Mouse (Mus musculus) embryonic facial prominence, embryonic 11.5 days (tissue): ENCODE results near the gene Cox19. TPM values are rescaled to one million over a fixed set of nuclear protein-coding genes. Genes with fewer than 3 reads are reported as not detected.
A peak's percentile ranks its signal among the peaks of the same experiment; 100 is the strongest.

Experiments
- ATAC-seq: fragments of 200-750 bp; cut with Nextera tagmentation; replicated peaks from 2 replicates; pipeline ENCODE4 v1.8.0; 2017; ENCODE audit warnings: low read depth; ENCODE audit not compliant: insufficient number of reproducible peaks, low FRiP score, low TSS enrichment
- DNase-seq: peaks from one replicate; pipeline ENCODE4 v3.0.0-alpha.2; 2015; ENCODE audit warnings: low spot score
- H3K27ac ChIP-seq: fragments of 300-500 bp; sonication (generic); replicated peaks from 2 replicates; pipeline ENCODE4 v1.5.1; 2014; ENCODE audit warnings: mild to moderate bottlenecking, low read depth, low read length, control low read depth
- H3K27me3 ChIP-seq: fragments of 300-500 bp; sonication (generic); 2 replicates; pipeline ENCODE4 v1.6.1; 2014; ENCODE audit warnings: mild to moderate bottlenecking, low read length, moderate library complexity, mixed read lengths; ENCODE audit not compliant: control insufficient read depth, insufficient read depth
- H3K36me3 ChIP-seq: fragments of 300-500 bp; sonication (generic); replicated peaks from 2 replicates; pipeline ENCODE4 v1.6.1; 2014; ENCODE audit warnings: low read depth, mild to moderate bottlenecking, low read length, moderate library complexity, mixed read lengths; ENCODE audit not compliant: control insufficient read depth, insufficient read depth
- H3K4me1 ChIP-seq: fragments of 300-500 bp; sonication (generic); 2 replicates; pipeline ENCODE4 v1.6.1; 2014; ENCODE audit warnings: low read length, mixed read lengths; ENCODE audit not compliant: control insufficient read depth, insufficient read depth
- H3K4me2 ChIP-seq: fragments of 300-500 bp; sonication (generic); 2 replicates; pipeline ENCODE4 v1.6.1; 2014; ENCODE audit warnings: low read depth, mild to moderate bottlenecking, control low read depth, low read length, moderate library complexity
- H3K4me3 ChIP-seq: fragments of 300-500 bp; sonication (generic); 2 replicates; pipeline ENCODE4 v1.5.1; 2014; ENCODE audit warnings: low read depth, low read length, control low read depth
- H3K9ac ChIP-seq: fragments of 300-500 bp; sonication (generic); replicated peaks from 2 replicates; pipeline ENCODE4 v1.6.1; 2014; ENCODE audit warnings: mild to moderate bottlenecking, control low read depth, low read length
- H3K9me3 ChIP-seq: fragments of 300-500 bp; sonication (generic); replicated peaks from 2 replicates; pipeline ENCODE4 v1.6.1; 2016; ENCODE audit warnings: mild to moderate bottlenecking, low read length, inconsistent platforms, mixed read lengths; ENCODE audit not compliant: control insufficient read depth
- WGBS: fragments of 180-500 bp; shearing (Covaris S2); extraction: QIAGEN DNeasy Blood & Tissue Kit; methylation state at CpG from one replicate; pipeline ENCODE4 v1.1.7; 2014; 5-methylcytosine and 5-hydroxymethylcytosine counted together
- microRNA counts: library from miRNA; unstranded; fragments of <30 nt; microRNA quantifications from one replicate; lab custom pipeline; 2016
- microRNA-seq: library from miRNA; unstranded; fragments of <30 nt; microRNA quantifications from one replicate; pipeline ENCODE4, GENCODE M21; 2016; ENCODE audit warnings: borderline number of aligned reads
- polyA plus RNA-seq: library from polyadenylated mRNA; unstranded; fragments of >200 nt; fragmentation: Nextera tagmentation; extraction: Ambion mirVana; gene quantifications from 2 replicates; pipeline ENCODE4 v1.2.1, GENCODE M21; 2014

Cox19 gene
- polyA plus RNA-seq, 1 experiment from 2014 or later = 116 TPM

DNA sequence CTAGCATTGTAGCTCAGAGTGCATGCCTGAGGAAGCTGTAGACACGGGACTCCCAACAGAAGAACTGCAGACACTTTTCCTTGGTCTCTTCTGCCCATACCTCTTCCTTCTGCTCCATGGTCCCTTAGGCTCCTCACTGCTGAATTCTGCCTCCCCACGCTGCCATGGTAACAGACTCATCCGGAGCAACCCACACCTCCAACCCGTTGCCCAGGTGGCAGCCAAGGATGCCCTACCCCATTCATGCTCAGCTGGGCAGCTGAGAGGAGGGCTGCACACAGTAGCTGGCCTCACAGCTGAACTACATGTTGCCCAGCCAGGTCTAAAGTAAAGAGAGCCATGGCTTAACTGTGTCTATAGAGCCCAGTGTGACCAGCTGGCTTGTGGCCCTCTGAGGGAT lies 62.6 kb downstream of the Cox19 start:
- H3K9me3 ChIP-seq = no peaks in the 10 kb centered on the region
- no peak overlapping the region for H3K27ac ChIP-seq
- H3K36me3 ChIP-seq = no peaks in the 10 kb centered on the region
- DNase-seq = no peak
- no peaks in the 10 kb centered on the region for H3K27me3 ChIP-seq
- no peaks in the 10 kb centered on the region for H3K4me1 ChIP-seq
- H3K4me2 ChIP-seq = no peak overlapping the region
- WGBS = 82% methylated on average over 4 of the region's 4 CpGs
- no peak overlapping the region for H3K4me3 ChIP-seq
- H3K9ac ChIP-seq = no peak overlapping the region
- no peak for ATAC-seq

DNA sequence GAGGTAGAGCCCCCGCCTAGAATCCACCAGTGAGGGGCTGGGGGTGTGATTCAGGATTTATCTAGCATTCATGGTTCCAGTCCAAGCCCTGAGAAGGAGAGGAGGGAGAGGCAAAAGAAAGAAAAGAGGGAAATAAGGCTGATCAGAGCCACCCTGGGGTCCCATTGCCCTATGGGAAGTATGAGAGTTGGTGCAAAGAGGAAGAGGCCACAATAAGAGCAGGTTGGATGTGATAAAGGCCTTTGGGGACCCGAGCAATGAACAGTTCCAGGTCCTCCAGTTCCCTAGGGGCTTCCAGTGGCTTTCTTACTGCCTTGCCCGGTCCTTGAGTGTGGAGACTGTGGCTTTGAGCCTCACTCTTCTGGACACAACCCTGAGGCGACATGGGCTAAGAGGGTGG lies 63.4 kb downstream of the Cox19 start:
- WGBS = 82% methylated on average over 4 of the region's 4 CpGs
- H3K36me3 ChIP-seq = no peaks in the 10 kb centered on the region
- no peak overlapping the region for H3K4me2 ChIP-seq
- H3K9ac ChIP-seq = no peak overlapping the region
- no peaks in the 10 kb centered on the region for H3K4me1 ChIP-seq
- no peak overlapping the region for H3K4me3 ChIP-seq
- no peaks in the 10 kb centered on the region for H3K9me3 ChIP-seq
- H3K27ac ChIP-seq = no peak overlapping the region
- ATAC-seq (no peak), DNase-seq (no peak)
- H3K27me3 ChIP-seq = no peaks in the 10 kb centered on the region

DNA sequence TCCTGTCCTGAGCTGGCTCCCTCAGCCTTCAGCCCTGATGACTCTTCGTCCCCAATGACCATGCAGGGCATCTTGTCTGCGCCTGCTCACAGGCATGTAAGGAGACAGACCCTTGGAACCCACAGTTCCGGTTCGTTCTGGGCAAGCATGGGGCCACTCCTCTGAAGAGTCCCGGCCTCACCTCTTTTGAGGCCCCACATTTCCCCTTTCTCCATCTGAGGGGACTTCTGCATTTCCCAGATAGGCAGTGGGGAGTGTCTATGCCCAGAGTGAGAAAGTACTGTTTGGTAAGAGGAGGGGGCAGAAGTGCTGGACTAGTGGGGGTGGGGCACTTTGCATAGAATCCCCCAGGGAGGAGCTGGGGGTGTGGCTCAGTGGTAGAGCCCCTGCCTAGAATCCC lies 64.1 kb downstream of the Cox19 start:
- no peak for DNase-seq
- no peaks in the 10 kb centered on the region for H3K36me3 ChIP-seq
- no peak overlapping the region for H3K4me2 ChIP-seq
- no peaks in the 10 kb centered on the region for H3K27me3 ChIP-seq
- 82% methylated on average over 5 of the region's 5 CpGs for WGBS
- no peaks in the 10 kb centered on the region for H3K4me1 ChIP-seq
- no peaks in the 10 kb centered on the region for H3K9me3 ChIP-seq
- ATAC-seq = no peak
- H3K27ac ChIP-seq = no peak overlapping the region
- no peak overlapping the region for H3K9ac ChIP-seq
- H3K4me3 ChIP-seq = no peak overlapping the region

MicroRNA genes within 50 kb of the gene (microRNA counts, 519-probe panel; counts per million panel counts)
- microRNA mmu-miR-339-3p (lab: Ali Mortazavi, UCI) = not detected
- not detected for microRNA mmu-miR-339-5p (lab: Ali Mortazavi, UCI)

Small RNA genes lying within 50 kb of the gene (microRNA-seq; reads per million reads assigned to microRNA genes)
- 526 reads per million, percentile 64 among the genes with 10 or more reads in this experiment for gene Mir339

Other genes with a start within 250 kb of the Cox19 start
- gene Prkar1b, start 201.4 kb downstream of the Cox19 start, polyA plus RNA-seq = 8.7 and 11.7 TPM in 2 replicates
- 6.8 and 7.4 TPM in 2 replicates for gene Dnaaf5, start 201.2 kb downstream of the Cox19 start, polyA plus RNA-seq
- 42.9 and 45.9 TPM in 2 replicates for gene Sun1, start 150.8 kb downstream of the Cox19 start, polyA plus RNA-seq
- 123 and 146 TPM in 2 replicates for gene Get4, start 99.1 kb downstream of the Cox19 start, polyA plus RNA-seq
- gene Adap1, start 25.8 kb downstream of the Cox19 start, polyA plus RNA-seq = 1.6 and 1.7 TPM in 2 replicates
- 0.41 and 0.46 TPM in 2 replicates for gene Cyp2w1, start 1.2 kb upstream of the Cox19 start, polyA plus RNA-seq
- 1.6 and 1.7 TPM in 2 replicates for gene Gpr146, start 26.3 kb upstream of the Cox19 start, polyA plus RNA-seq
- gene C130050O18Rik, start 53.9 kb upstream of the Cox19 start, polyA plus RNA-seq = 0.18 and 0.27 TPM in 2 replicates
- gene Gper1, start 71.7 kb upstream of the Cox19 start, polyA plus RNA-seq = 0.42 and 0.82 TPM in 2 replicates
- gene 3110082I17Rik, start 109.1 kb upstream of the Cox19 start, polyA plus RNA-seq = 27.1 and 28.8 TPM in 2 replicates
- 5.4 and 6.4 TPM in 2 replicates for gene Zfand2a, start 133.1 kb upstream of the Cox19 start, polyA plus RNA-seq
- 3.0 and 5.9 TPM in 2 replicates for gene Uncx, start 192.1 kb upstream of the Cox19 start, polyA plus RNA-seq